Mouse (Mus musculus): ENCODE results near the gene Crot.

- TF ChIP-seq ZNF384 (IDR thresholded peaks at IDR 0.05; ENCODE audit: low read depth, low read length) (no peak), HCFC1 (IDR thresholded peaks at IDR 0.05; ENCODE audit: borderline replicate concordance, insufficient read depth, low read length) (no peak)
Measured at GRCm38 (mm10) chr5:8937965-8938364, 59.2 kb downstream of the Crot start.
